Mouse (Mus musculus) megakaryocyte, embryonic 14.5 days (primary cell): ENCODE results near the gene Sumo2. TPM values are rescaled to one million over a fixed set of nuclear protein-coding genes. Genes with fewer than 3 reads are reported as not detected.

Source experiments
- H3K27me3 ChIP-seq: replicated peaks from 2 replicates; pipeline ENCODE3; 2012; ENCODE audit warnings: inconsistent platforms
- H3K36me3 ChIP-seq: replicated peaks from 2 replicates; pipeline ENCODE3; 2012; ENCODE audit warnings: low read length, inconsistent platforms, mixed read lengths
- H3K4me1 ChIP-seq: 2 replicates; pipeline ENCODE4 v1.6.1; 2012; ENCODE audit warnings: inconsistent platforms
- H3K4me3 ChIP-seq: replicated peaks from 2 replicates; pipeline ENCODE3; 2012; ENCODE audit warnings: moderate library complexity, mild to moderate bottlenecking, inconsistent platforms
- H3K9me3 ChIP-seq: 2 replicates; pipeline ENCODE4 v1.6.1; 2012; ENCODE audit warnings: inconsistent platforms
- FLI1 ChIP-seq: IDR thresholded peaks from 2 replicates; pipeline ENCODE4 v1.6.1; 2012; ENCODE audit warnings: low read length, inconsistent platforms, mixed read lengths
- GATA1 ChIP-seq: IDR thresholded peaks from 3 replicates; pipeline ENCODE4 v1.6.1; 2012; ENCODE audit warnings: mixed read lengths, low read length, inconsistent platforms, borderline replicate concordance
- polyA plus RNA-seq: library from polyadenylated mRNA; stranded (reverse); fragments of >175 nt; gene quantifications from 2 replicates; pipeline ENCODE4 v1.2.3, GENCODE M21; 2012; ENCODE audit warnings: low replicate concordance; ENCODE audit not compliant: insufficient read depth

Gene Sumo2
- polyA plus RNA-seq, 1 experiment = 368 TPM

- Histone ChIP-seq H3K36me3 (peaks cover 3% of the 10 kb centered on the region), H3K4me1 (peaks cover 54% of the 10 kb centered on the region), H3K27me3 (peaks cover 19% of the 10 kb centered on the region), H3K9me3 (peaks cover 10% of the 10 kb centered on the region), H3K4me3 (peak overlapping the region; percentile 74)
- TF ChIP-seq FLI1 (no peak), GATA1 (no peak)
Measured at GRCm38 (mm10) chr11:115473626-115474275, 62.3 kb downstream of the Sumo2 start.

Other genes starting within 250 kb of the Sumo2 start
- gene Fads6, start 238.6 kb downstream of the Sumo2 start, polyA plus RNA-seq = 0.07 TPM in 1 of 2 replicates, not detected in the other
- gene Otop2, start 229.1 kb downstream of the Sumo2 start, polyA plus RNA-seq = 0.11 TPM in 1 of 2 replicates, not detected in the other
- gene Ush1g, start 214.2 kb downstream of the Sumo2 start, polyA plus RNA-seq = not detected in 2 replicates
- gene Otop3, start 201.5 kb downstream of the Sumo2 start, polyA plus RNA-seq = not detected in 2 replicates
- 1.2 TPM in 1 of 2 replicates, not detected in the other for gene Hid1, start 168.5 kb downstream of the Sumo2 start, polyA plus RNA-seq
- gene Cdr2l, start 154.4 kb downstream of the Sumo2 start, polyA plus RNA-seq = not detected in 2 replicates
- 67.6 and 78.3 TPM in 2 replicates for gene Mrpl58, start 132.5 kb downstream of the Sumo2 start, polyA plus RNA-seq
- gene Atp5h, start 116.3 kb downstream of the Sumo2 start, polyA plus RNA-seq = 10.1 and 109 TPM in 2 replicates
- 13.7 and 36.5 TPM in 2 replicates for gene Kctd2, start 116.1 kb downstream of the Sumo2 start, polyA plus RNA-seq
- not detected in 2 replicates for gene Trim80, start 95.7 kb downstream of the Sumo2 start, polyA plus RNA-seq
- not detected in 2 replicates for gene Slc16a5, start 73.8 kb downstream of the Sumo2 start, polyA plus RNA-seq
- 20.7 and 36.2 TPM in 2 replicates for gene Armc7, start 60.6 kb downstream of the Sumo2 start, polyA plus RNA-seq
- 84.5 and 173 TPM in 2 replicates for gene Nt5c, start 44.4 kb downstream of the Sumo2 start, polyA plus RNA-seq
- 334 and 807 TPM in 2 replicates for gene Jpt1, start 21.9 kb downstream of the Sumo2 start, polyA plus RNA-seq
- 6.6 and 12.0 TPM in 2 replicates for gene Nup85, start 28.2 kb upstream of the Sumo2 start, polyA plus RNA-seq
- gene Mrps7, start 67.6 kb upstream of the Sumo2 start, polyA plus RNA-seq = 13.8 and 37.9 TPM in 2 replicates
- gene Gga3, start 67.8 kb upstream of the Sumo2 start, polyA plus RNA-seq = 44.0 and 58.2 TPM in 2 replicates
- 9.6 and 15.5 TPM in 2 replicates for gene Mif4gd, start 76.7 kb upstream of the Sumo2 start, polyA plus RNA-seq
- gene Slc25a19, start 92.0 kb upstream of the Sumo2 start, polyA plus RNA-seq = 10.5 and 20.5 TPM in 2 replicates
- gene Grb2, start 172.3 kb upstream of the Sumo2 start, polyA plus RNA-seq = 30.1 and 77.5 TPM in 2 replicates
- 22.7 and 34.8 TPM in 2 replicates for gene Tmem94, start 229.2 kb upstream of the Sumo2 start, polyA plus RNA-seq